Mouse (Mus musculus) c-Kit-positive CD71-negative TER-119-negative erythroid progenitor cells, embryonic 14.5 days (primary cell): ENCODE measurements around the gene Prkcb.

Experiments used
- DNase-seq: peaks from one replicate; pipeline ENCODE4 v3.0.0-alpha.2; 2013; ENCODE audit warnings: low read depth

Gene Prkcb

GRCm38 (mm10) chr7:122600856-122601255, 312.3 kb downstream of the Prkcb start:
- no peak for DNase-seq

- no peak for DNase-seq
Observed at GRCm38 (mm10) chr7:122605066-122605465, 316.5 kb downstream of the Prkcb start.

GRCm38 (mm10) chr7:122609420-122609819, 320.9 kb downstream of the Prkcb start:
- no peak for DNase-seq

- DNase-seq = no peak
Observed at GRCm38 (mm10) chr7:122610161-122610560, 321.6 kb downstream of the Prkcb start.

GRCm38 (mm10) chr7:122613876-122614275, 325.3 kb downstream of the Prkcb start:
- DNase-seq = no peak

- no peak for DNase-seq
Observed at GRCm38 (mm10) chr7:122622125-122622774, 333.7 kb downstream of the Prkcb start.

GRCm38 (mm10) chr7:122623753-122624152, 335.2 kb downstream of the Prkcb start:
- no peak for DNase-seq

GRCm38 (mm10) chr7:122628050-122628449, 339.5 kb downstream of the Prkcb start:
- no peak for DNase-seq

- DNase-seq = no peak
Observed at GRCm38 (mm10) chr7:122630386-122630785, 341.8 kb downstream of the Prkcb start.

- DNase-seq = no peak
Observed at GRCm38 (mm10) chr7:122631151-122631550, 342.6 kb downstream of the Prkcb start.

GRCm38 (mm10) chr7:122632946-122633345, 344.4 kb downstream of the Prkcb start:
- no peak for DNase-seq

- DNase-seq = no peak
Observed at GRCm38 (mm10) chr7:122633463-122633862, 344.9 kb downstream of the Prkcb start.

- DNase-seq = no peak
Observed at GRCm38 (mm10) chr7:122643676-122644075, 355.1 kb downstream of the Prkcb start.

- no peak for DNase-seq
Observed at GRCm38 (mm10) chr7:122649306-122649705, 360.8 kb downstream of the Prkcb start.

- no peak for DNase-seq
Observed at GRCm38 (mm10) chr7:122652523-122652922, 364.0 kb downstream of the Prkcb start.

GRCm38 (mm10) chr7:122656671-122657070, 368.1 kb downstream of the Prkcb start:
- no peak for DNase-seq

GRCm38 (mm10) chr7:122657423-122658126, 369.0 kb downstream of the Prkcb start:
- no peak for DNase-seq

GRCm38 (mm10) chr7:122665311-122666049, 376.9 kb downstream of the Prkcb start:
- no peak for DNase-seq

GRCm38 (mm10) chr7:122667903-122668302, 379.4 kb downstream of the Prkcb start:
- no peak for DNase-seq

GRCm38 (mm10) chr7:122670442-122670872, 381.9 kb downstream of the Prkcb start, which contains the start of gene Cacng3:
Gene Cacng3, plus strand, starts transcription at chr7:122670492.
- no peak for DNase-seq

GRCm38 (mm10) chr7:122670873-122671641, 382.5 kb downstream of the Prkcb start:
- peak; percentile 91 for DNase-seq

GRCm38 (mm10) chr7:122672981-122673380, 384.4 kb downstream of the Prkcb start:
- no peak for DNase-seq
